Mouse (Mus musculus): ENCODE measurements at regions not wholly inside any gene's neighbourhood (a gene's known extent, or its start where the extent isn't known, plus 50 kb on each side); places are given as distances from the start of the nearest gene placed in this dataset.
A peak's percentile ranks its signal among the peaks of the same experiment; 100 is the strongest.

DNA sequence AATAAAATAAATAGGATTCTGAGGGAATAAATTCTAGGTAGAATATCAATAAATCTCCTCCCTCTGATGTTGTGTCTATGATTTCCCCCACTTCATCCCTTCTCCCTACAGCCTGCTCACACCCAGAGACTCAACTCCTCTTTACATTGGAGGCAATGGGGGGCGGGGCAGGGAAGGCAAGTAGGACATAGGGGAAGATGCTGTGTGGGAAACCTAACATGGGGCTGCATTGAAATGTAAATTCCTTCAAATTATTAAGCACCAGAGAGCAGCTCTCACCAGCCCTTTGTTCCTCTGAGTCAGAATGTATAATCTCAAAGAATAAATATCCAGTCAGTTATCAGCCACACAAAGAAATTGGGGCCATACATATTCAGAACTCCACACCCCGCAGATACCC is 91.6 kb downstream of the Nuf2 start:
- peak; percentile 78 for ATAC-seq (ENCODE audit: low FRiP score)
- Histone ChIP-seq H3K4me1 (peaks cover 21% of the 10 kb centered on the region), H3K4me2 (no peak overlapping the region), H3K27ac (peak overlapping the region; percentile 38), H3K9ac (no peak overlapping the region), H3K27me3 (no peaks in the 10 kb centered on the region), H3K4me3 (replicated peaks) (no peak overlapping the region), H3K36me3 (replicated peaks) (no peaks in the 10 kb centered on the region), H3K9me3 (no peaks in the 10 kb centered on the region)
- 59% methylated on average over 2 of the region's 2 CpGs for WGBS

GRCm38 (mm10) chr1:169438006-169438405 is 93.3 kb downstream of the Nuf2 start:
- ATAC-seq (ENCODE audit: low FRiP score) = no peak
- 58% methylated on average over 3 of the region's 3 CpGs for WGBS
- Histone ChIP-seq H3K4me2 (no peak overlapping the region), H3K36me3 (replicated peaks) (no peaks in the 10 kb centered on the region), H3K9ac (no peak overlapping the region), H3K27ac (no peak overlapping the region), H3K9me3 (no peaks in the 10 kb centered on the region), H3K4me1 (peaks cover 21% of the 10 kb centered on the region), H3K4me3 (replicated peaks) (no peak overlapping the region), H3K27me3 (no peaks in the 10 kb centered on the region)

GRCm38 (mm10) chr1:169422408-169422807 is 108.9 kb downstream of the Nuf2 start:
- H3K4me1 ChIP-seq = no peaks in the 10 kb centered on the region
- H3K9ac ChIP-seq = no peak overlapping the region
- H3K27ac ChIP-seq = no peak overlapping the region
- no peak overlapping the region for H3K4me2 ChIP-seq
- no peaks in the 10 kb centered on the region for H3K27me3 ChIP-seq
- no peaks in the 10 kb centered on the region for H3K36me3 ChIP-seq (replicated peaks)
- no peaks in the 10 kb centered on the region for H3K9me3 ChIP-seq
- ATAC-seq (ENCODE audit: low FRiP score) = no peak
- WGBS = 85% methylated on average over 3 of the region's 3 CpGs
- H3K4me3 ChIP-seq (replicated peaks) = no peak overlapping the region

- no peak for ATAC-seq (ENCODE audit: low FRiP score)
These were observed 109.6 kb downstream of the Nuf2 start for GRCm38 (mm10) chr1:169421671-169422070.

GRCm38 (mm10) chr1:169418665-169419045 is 112.6 kb downstream of the Nuf2 start:
- no peak for ATAC-seq (ENCODE audit: low FRiP score)
- Histone ChIP-seq H3K4me1 (no peaks in the 10 kb centered on the region), H3K36me3 (replicated peaks) (no peaks in the 10 kb centered on the region), H3K27ac (no peak overlapping the region), H3K9ac (no peak overlapping the region), H3K4me3 (replicated peaks) (no peak overlapping the region), H3K9me3 (no peaks in the 10 kb centered on the region), H3K4me2 (no peak overlapping the region), H3K27me3 (no peaks in the 10 kb centered on the region)
- 90% methylated on average over 2 of the region's 4 CpGs for WGBS

More at GRCm38 (mm10) chr1:169421671-169422070, 109.6 kb downstream of the Nuf2 start:
- Histone ChIP-seq H3K4me3 (replicated peaks) (no peak overlapping the region), H3K9me3 (no peaks in the 10 kb centered on the region), H3K9ac (no peak overlapping the region), H3K4me1 (no peaks in the 10 kb centered on the region), H3K27ac (no peak overlapping the region), H3K27me3 (no peaks in the 10 kb centered on the region), H3K4me2 (no peak overlapping the region), H3K36me3 (replicated peaks) (no peaks in the 10 kb centered on the region)
- 59% methylated on average over 1 of the region's 1 CpGs for WGBS

GRCm38 (mm10) chr1:169417979-169418664 is 113.1 kb downstream of the Nuf2 start:
- ATAC-seq (ENCODE audit: low FRiP score) = no peak
- 75% methylated on average over 10 of the region's 10 CpGs for WGBS
- Histone ChIP-seq H3K27ac (no peak overlapping the region), H3K4me2 (no peak overlapping the region), H3K27me3 (no peaks in the 10 kb centered on the region), H3K36me3 (replicated peaks) (no peaks in the 10 kb centered on the region), H3K9ac (no peak overlapping the region), H3K9me3 (no peaks in the 10 kb centered on the region), H3K4me1 (no peaks in the 10 kb centered on the region), H3K4me3 (replicated peaks) (no peak overlapping the region)

DNA sequence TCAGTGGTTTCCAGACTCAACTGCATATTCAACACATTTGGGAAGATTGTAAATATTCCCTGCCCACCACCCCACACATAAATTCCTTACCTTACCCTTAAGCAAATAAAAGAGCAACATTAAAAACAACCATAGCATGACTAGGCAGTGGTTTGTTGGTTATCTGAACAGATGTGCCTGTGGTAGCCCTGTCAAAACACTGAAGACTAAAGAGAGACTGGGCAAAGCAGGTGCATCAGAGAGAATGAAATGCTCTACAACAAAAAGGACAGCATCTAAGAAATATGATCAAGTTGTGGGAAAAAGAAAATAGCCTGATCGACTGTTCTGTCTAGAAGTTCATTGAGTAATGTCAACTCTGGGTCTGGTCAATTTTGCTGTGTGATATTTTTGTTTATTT is 114.6 kb downstream of the Nuf2 start:
- Histone ChIP-seq H3K36me3 (replicated peaks) (no peaks in the 10 kb centered on the region), H3K4me3 (replicated peaks) (no peak overlapping the region), H3K27me3 (no peaks in the 10 kb centered on the region), H3K9ac (no peak overlapping the region), H3K4me2 (no peak overlapping the region), H3K9me3 (no peaks in the 10 kb centered on the region), H3K4me1 (no peaks in the 10 kb centered on the region), H3K27ac (no peak overlapping the region)
- no peak for ATAC-seq (ENCODE audit: low FRiP score)
- 91% methylated on average over 1 of the region's 1 CpGs for WGBS

GRCm38 (mm10) chr1:169408120-169408519 is 123.1 kb downstream of the Nuf2 start:
- no peak overlapping the region for H3K4me3 ChIP-seq (replicated peaks)
- H3K4me2 ChIP-seq = no peak overlapping the region
- H3K27me3 ChIP-seq = no peaks in the 10 kb centered on the region
- no peak overlapping the region for H3K27ac ChIP-seq
- no peaks in the 10 kb centered on the region for H3K9me3 ChIP-seq
- no peak for ATAC-seq (ENCODE audit: low FRiP score)
- 64% methylated on average over 2 of the region's 2 CpGs for WGBS
- no peak overlapping the region for H3K9ac ChIP-seq
- no peaks in the 10 kb centered on the region for H3K4me1 ChIP-seq
- no peaks in the 10 kb centered on the region for H3K36me3 ChIP-seq (replicated peaks)

- WGBS = 77% methylated on average over 6 of the region's 6 CpGs
- H3K27me3 ChIP-seq = no peaks in the 10 kb centered on the region
- H3K4me1 ChIP-seq = no peaks in the 10 kb centered on the region
- H3K9ac ChIP-seq = no peak overlapping the region
- no peaks in the 10 kb centered on the region for H3K36me3 ChIP-seq (replicated peaks)
- no peaks in the 10 kb centered on the region for H3K9me3 ChIP-seq
- H3K4me3 ChIP-seq (replicated peaks) = no peak overlapping the region
- ATAC-seq (ENCODE audit: low FRiP score) = no peak
- H3K27ac ChIP-seq = no peak overlapping the region
- no peak overlapping the region for H3K4me2 ChIP-seq
These were observed 130.4 kb downstream of the Nuf2 start for GRCm38 (mm10) chr1:169400841-169401240.

DNA sequence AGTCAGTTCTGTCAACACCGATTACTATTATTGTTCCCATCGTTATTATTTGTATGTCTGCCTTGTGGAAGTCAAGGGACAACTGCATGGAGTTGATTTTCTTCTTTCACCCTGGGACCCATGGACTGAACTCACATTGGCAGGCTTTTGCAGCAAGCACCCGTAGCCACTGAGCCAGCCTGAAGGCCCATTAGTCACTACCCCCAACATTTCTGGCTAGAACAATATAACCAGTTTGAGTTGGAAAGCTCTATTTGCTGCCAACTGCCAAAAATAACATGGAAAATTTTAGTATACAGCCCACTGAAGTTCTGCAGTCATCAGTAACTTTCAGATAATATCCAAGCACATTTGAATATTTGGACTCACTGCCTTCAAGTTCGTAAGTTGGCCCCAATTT is 133.9 kb downstream of the Nuf2 start:
- no peak for ATAC-seq (ENCODE audit: low FRiP score)
- no peaks in the 10 kb centered on the region for H3K27me3 ChIP-seq
- no peak overlapping the region for H3K4me3 ChIP-seq (replicated peaks)
- H3K36me3 ChIP-seq (replicated peaks) = no peaks in the 10 kb centered on the region
- 93% methylated on average over 4 of the region's 4 CpGs for WGBS
- H3K27ac ChIP-seq = no peak overlapping the region
- no peaks in the 10 kb centered on the region for H3K9me3 ChIP-seq
- no peak overlapping the region for H3K4me2 ChIP-seq
- H3K4me1 ChIP-seq = no peaks in the 10 kb centered on the region
- H3K9ac ChIP-seq = no peak overlapping the region

DNA sequence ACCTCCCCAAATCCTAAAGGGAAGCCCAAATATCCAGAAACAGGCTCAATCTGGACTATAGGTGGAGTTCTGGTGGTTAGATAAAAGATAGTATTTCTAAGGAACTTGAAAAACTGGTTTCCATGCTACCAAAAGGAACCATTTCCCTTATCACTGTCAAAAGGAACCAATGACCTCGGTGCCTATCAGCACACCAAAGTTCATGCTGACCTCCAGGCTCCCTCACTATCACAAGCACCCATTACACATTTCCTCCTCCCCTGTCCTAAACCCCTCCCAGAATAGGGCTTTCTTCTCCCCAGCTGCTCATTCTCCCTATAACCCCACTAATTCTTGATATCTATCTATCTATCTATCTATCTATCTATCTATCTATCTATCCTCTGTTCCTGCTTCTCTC is 144.2 kb downstream of the Nuf2 start:
- ATAC-seq (ENCODE audit: low FRiP score) = no peak
- H3K4me2 ChIP-seq = no peak overlapping the region
- H3K4me1 ChIP-seq = peaks cover 3% of the 10 kb centered on the region; the same call in 1 of the 2 replicates
- no peaks in the 10 kb centered on the region for H3K27me3 ChIP-seq
- no peaks in the 10 kb centered on the region for H3K9me3 ChIP-seq
- H3K9ac ChIP-seq = no peak overlapping the region
- H3K4me3 ChIP-seq (replicated peaks) = no peak overlapping the region
- 86% methylated on average over 1 of the region's 1 CpGs for WGBS
- no peaks in the 10 kb centered on the region for H3K36me3 ChIP-seq (replicated peaks)
- no peak overlapping the region for H3K27ac ChIP-seq

DNA sequence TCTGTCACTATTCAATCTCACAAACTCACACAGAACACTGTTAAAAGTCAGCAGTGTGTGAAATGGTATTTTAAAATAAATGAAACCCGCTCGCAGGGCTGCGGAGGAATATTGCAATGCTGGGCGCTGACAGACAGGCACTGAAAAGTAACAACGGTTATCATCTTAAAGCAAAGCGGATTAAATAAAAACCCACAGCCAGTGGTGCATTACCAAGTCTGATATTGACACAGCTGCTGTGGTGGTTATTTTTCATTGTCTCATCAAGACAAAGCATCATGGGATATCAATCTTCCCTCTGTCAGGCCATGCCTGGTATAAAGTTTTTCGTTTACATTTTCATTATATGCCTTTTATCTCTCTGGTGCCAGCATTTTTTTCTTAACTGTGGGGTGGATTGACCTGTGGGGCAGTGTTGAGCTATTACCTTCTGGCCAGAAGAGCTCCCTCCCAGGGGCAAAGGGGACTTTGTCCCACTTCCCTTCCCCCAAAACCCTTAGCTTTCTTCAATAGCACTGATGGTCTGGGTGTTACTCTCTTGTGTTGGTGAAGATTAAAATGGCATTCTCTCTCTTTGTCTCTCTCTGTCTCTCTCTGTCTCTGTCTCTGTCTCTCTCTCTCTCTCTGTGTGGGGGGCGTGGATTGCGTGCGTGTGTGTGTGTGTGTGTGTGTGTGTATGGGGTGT is 145.4 kb downstream of the Nuf2 start:
- ATAC-seq (ENCODE audit: low FRiP score) = no peak
- no peaks in the 10 kb centered on the region for H3K36me3 ChIP-seq (replicated peaks)
- no peaks in the 10 kb centered on the region for H3K27me3 ChIP-seq
- no peak overlapping the region for H3K4me2 ChIP-seq
- H3K4me1 ChIP-seq = peaks cover 3% of the 10 kb centered on the region; the same call in 1 of the 2 replicates
- no peak overlapping the region for H3K27ac ChIP-seq
- H3K9ac ChIP-seq = no peak overlapping the region
- 83% methylated on average over 10 of the region's 10 CpGs for WGBS
- no peaks in the 10 kb centered on the region for H3K9me3 ChIP-seq
- H3K4me3 ChIP-seq (replicated peaks) = no peak overlapping the region

GRCm38 (mm10) chr1:169374686-169375085 is 156.6 kb downstream of the Nuf2 start:
- H3K4me2 ChIP-seq = no peak overlapping the region
- no peaks in the 10 kb centered on the region for H3K36me3 ChIP-seq (replicated peaks)
- WGBS = 75% methylated on average over 1 of the region's 1 CpGs
- H3K4me3 ChIP-seq (replicated peaks) = no peak overlapping the region
- H3K9me3 ChIP-seq = no peaks in the 10 kb centered on the region
- H3K27me3 ChIP-seq = no peaks in the 10 kb centered on the region
- ATAC-seq (ENCODE audit: low FRiP score) = no peak
- no peak overlapping the region for H3K27ac ChIP-seq
- H3K9ac ChIP-seq = no peak overlapping the region
- H3K4me1 ChIP-seq = no peaks in the 10 kb centered on the region

Data from forebrain, embryonic 12.5 days (tissue).